Mouse (Mus musculus) megakaryocyte, embryonic 14.5 days (primary cell): ENCODE measurements at regions not wholly inside any gene's neighbourhood (a gene's known extent, or its start where the extent isn't known, plus 50 kb on each side); places are given as distances from the start of the nearest gene placed in this dataset.

Source experiments
- FLI1 ChIP-seq: IDR thresholded peaks from 2 replicates; pipeline ENCODE4 v1.6.1; 2012; ENCODE audit warnings: low read length, inconsistent platforms, mixed read lengths
- GATA1 ChIP-seq: IDR thresholded peaks from 3 replicates; pipeline ENCODE4 v1.6.1; 2012; ENCODE audit warnings: mixed read lengths, low read length, inconsistent platforms, borderline replicate concordance

- TF ChIP-seq GATA1 (no peak), FLI1 (no peak)
Measured at GRCm38 (mm10) chr16:77772075-77772474, 170.2 kb upstream of the Gm11146 start.
